Mouse (Mus musculus): ENCODE results near the gene Pdlim7.

Pdlim7 gene

DNA sequence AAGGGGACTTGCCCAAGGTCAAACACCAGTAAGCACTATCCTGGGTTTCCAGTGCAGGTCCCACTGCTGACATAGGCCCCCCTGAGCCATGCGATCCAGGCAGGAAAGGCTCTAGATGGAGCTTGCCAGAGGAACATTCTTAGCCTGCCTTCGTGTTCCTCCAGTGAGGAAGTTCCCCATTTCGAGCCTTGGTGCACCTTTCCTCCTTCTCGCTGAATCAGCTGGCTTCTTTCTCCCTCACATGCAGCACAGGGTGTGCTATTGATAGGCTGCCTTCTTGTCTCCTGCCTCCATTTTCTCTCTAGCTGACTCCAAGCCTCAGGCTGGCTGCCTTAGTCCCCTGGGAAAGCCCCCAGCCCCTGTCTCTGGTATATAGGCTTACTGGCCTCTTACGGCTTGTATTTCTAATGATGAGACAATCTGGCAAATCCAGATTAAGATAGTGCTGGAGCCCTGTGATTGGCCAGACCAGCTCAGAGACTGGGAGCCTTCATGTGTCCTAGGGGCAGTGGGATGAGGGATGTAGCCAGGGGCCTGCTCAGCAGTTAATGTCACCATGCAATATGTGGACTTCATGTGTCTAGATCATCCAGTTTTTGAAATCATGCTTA lies 47.5 kb downstream of the Pdlim7 start:
- no peak for DNase-seq (ENCODE audit: low spot score in 2 of 2)

DNA sequence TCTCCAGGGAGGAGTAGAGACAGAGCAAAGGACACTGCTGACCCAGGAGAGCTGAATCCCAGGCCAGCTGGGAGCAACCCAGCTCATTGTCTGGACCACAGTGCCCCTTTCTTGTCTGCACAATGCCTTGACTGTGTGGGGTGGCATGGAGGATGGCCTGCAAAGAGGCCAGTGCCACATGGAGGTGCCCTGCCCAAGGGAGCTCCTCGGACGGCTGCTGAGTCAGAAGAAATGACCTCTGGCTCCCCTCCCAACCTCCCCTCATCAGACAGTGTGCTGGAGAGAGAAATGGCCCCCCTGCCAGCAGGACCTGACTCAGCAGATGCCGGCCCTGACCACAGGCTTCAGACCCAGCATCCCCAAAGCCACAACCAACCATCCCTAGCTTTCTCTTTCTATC lies 48.3 kb downstream of the Pdlim7 start:
- no peak for DNase-seq (ENCODE audit: low spot score in 2 of 2)

DNA sequence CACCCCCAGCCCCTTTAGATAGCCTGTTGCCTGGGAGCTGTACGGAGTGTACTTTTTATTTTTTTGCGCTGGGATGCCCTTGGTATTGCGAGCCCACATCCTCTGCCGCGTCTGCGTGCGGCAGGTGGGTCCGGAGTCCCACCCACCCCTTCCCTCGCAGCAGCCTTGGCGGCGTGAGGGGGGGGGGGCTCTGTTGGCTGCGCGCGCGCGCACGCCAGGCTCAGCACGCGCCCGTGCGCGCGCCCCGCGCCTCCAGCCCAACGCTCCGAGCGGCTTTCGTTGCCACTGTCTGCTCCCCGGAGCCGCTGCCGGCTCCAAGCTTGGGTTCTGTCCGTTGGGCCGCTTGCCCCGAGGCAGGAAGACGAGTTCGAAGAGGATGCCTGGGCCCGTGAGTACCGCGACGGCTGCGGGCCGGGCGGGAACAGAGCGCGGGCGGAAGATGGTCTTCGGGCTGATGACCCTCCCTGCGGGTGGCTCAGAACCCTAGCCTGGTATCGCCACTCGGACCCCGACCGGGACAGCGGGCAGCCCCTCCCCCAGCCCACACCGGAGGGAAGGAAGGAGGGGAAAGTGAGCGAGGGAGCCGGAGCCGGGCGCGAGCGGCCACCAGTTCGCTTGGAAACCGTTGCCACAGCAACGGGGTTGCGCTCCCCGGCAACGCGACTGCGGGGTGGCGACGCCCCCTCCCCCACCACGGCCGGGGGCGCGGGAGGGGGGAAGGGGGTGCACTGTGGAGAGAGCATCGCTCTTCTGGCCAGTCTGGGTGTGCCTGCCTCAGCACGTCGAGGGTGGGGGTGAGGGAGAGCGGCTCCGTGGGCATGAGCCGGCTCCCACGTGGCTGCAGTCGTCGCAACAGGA lies 49.2 kb downstream of the Pdlim7 start, which contains the start of gene Prr7:
Gene Prr7, plus strand, starts transcription at position 241 of the 858 bp plus-strand sequence.
- DNase-seq (ENCODE audit: low spot score in 2 of 2): no peak

DNA sequence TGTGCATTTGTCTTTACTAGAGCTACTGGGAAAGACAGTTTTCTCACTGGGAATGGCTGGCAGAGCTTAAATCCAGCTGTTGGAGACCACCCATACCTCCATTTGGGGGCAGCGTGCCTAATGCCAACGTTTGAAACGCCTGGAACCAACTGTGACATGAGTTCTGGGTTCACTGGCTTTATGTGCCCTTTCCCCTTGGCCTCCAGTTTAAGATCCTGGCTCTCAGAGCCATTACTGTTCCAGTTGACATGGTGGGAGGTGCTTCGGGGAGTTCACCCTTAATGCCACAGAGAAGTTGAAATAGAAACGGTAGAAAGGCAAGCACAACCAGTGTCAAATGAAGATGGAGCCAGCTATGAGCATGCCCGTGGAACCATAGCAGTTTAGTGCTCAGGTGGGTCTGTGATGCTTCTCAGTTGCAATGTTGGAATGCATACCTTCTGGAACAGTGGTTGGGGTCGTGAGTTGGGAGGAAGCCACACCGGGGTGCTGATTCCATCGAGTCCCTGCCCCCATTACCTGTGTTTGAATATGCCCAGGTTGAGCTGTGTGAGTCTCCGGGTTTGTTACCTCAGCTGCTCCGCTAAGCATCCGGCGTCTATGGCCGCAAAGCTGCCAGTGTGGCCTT lies 50.0 kb downstream of the Pdlim7 start:
- no peak for DNase-seq (ENCODE audit: low spot score in 2 of 2)

DNA sequence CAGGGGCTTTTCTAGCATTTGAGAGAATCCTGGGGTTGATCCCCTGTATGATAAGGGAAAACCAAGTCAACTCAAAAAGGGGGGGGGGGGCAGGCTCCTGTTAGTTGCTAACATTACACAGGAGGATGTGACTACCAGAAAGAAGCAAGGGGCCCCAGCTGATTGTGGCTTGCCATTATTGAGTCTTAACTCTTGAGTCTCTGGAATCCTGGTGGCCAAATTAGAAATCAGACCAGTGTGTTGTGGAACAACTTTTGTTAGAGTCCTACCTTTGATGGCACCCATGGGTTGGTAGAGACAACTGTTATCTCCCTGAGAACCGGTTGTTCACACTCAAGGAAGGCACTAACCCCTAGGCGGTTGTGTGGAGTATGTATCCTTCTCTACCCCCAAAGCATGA lies 50.5 kb downstream of the Pdlim7 start:
- DNase-seq (ENCODE audit: low spot score in 2 of 2): no peak

DNA sequence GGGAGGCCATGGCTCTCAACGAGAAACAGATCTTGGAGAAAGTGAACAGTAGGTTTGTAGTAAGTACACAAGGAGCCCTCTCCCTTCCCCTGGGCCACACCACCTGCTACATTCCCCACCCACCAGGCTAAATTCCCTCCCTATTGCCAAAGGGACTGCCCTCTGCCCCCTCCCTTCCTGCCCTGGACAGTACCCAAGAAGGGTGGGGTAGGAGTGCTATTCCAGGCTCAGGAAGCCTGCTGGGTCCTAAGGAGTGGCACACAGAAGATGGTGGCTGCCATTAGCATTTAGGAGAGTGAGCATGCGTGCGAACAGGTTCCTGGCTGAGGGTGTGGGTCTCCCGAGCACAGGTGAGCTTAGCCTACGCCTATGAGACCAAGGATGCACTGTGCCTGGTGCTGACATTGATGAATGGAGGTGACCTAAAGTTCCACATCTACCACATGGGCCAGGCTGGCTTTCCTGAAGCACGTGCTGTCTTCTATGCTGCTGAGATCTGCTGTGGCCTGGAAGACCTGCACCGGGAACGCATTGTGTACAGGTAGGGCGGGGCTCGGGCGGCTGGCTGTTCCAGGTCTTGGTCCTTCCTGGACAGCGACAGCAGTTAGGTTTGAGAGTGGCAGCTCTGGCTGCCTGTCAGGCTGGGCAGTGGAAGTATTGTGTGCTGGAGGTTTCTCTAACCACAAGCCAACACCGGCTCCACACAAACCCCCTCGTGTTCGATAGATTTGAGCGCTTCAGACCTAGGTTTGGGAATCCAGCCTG lies 61.5 kb downstream of the Pdlim7 start:
- DNase-seq (ENCODE audit: low spot score in 2 of 2): no peak

DNA sequence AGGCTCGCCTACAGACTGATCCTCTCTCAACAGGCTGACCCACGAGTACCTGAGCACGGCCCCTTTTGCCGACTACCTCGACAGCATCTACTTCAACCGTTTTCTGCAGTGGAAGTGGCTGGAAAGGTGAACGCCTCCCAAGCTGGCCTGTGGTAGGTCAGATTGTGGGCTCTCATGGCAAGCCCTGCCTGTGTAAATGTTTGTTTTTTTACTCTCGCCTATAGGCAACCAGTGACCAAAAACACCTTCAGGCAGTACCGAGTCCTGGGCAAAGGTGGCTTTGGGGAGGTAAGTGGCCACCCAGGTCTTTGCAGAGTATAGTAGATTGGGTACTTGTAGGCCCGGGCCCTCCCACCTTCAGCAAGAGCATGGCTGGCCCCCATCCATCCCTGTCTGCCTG lies 62.2 kb downstream of the Pdlim7 start:
- no peak for DNase-seq (ENCODE audit: low spot score in 2 of 2)

DNA sequence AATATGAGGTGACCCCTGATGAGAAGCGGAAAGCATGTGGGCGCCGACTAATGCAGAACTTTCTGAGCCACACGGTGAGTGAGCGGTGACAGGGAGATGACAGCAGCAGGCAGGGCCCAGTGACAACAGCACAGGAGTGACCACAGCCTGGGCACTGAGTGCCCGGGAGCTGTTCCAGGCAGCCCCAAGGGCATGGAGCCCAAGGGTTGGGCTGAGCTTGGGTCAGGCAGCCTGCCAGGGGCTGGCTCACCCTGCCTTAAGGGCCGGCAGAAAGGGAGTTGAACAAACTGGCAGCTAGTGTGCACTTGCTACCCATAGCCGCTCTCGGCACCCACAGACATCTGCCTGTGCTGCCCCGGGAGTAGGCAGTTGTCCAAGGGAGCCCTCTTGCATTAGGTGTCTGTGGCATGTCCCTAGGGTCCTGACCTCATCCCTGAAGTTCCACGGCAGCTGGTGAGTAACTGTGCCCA lies 62.9 kb downstream of the Pdlim7 start:
- DNase-seq (ENCODE audit: low spot score in 2 of 2): no peak

DNA sequence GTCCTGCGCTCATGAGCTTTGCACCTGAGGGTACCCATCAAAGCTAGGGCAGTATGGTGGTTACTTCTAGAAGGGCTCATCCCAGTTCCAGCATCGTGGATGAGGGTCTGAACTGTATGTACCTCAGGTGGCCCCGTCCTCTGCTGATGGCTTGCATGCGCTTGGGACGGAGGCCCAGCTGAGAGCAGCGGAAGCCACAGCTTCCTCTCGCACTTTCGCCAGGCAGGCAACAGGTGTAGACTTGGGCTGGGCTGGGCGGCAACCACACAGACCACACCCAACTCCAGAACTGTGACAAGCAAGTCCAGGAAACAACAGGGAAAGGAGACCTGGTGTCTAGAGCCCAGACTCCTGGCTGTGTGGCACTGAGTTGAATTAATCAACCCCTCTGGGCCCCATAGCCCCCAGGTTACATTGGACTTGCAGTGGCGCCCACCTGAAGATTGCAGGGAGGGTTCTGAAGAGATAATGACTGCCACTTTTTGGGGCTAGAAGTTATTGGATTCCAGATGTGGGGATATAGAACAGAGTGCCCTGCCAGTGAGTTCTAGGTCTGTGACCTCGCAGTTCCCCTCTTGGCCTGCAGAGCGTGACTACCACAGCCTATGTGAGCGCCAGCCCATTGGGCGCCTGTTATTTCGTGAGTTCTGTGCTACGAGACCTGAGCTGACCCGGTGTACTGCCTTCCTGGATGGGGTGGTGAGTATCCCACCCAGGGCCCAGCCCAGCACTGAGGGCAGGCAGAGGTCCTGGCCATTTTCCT lies 63.6 kb downstream of the Pdlim7 start:
- no peak for DNase-seq (ENCODE audit: low spot score in 2 of 2)

DNA sequence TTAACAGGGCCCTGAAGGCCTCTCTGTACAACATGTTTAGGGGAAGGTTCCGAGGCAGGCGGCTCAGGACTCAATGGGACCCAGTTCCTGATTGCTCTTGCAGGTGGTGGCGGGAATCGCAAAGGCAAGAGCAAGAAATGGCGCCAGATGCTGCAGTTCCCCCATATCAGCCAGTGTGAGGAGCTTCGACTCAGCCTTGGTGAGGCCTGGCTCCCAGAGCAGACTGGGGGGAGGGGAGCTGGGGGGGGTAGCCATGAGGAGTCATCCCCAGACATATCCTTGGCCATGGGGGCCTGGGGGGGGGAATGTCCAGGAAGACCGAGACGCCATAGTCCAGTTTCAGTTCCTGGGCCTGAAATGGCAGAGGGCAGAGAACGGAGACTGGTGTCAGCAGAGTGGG lies 64.3 kb downstream of the Pdlim7 start:
- DNase-seq (ENCODE audit: low spot score in 2 of 2): no peak

DNA sequence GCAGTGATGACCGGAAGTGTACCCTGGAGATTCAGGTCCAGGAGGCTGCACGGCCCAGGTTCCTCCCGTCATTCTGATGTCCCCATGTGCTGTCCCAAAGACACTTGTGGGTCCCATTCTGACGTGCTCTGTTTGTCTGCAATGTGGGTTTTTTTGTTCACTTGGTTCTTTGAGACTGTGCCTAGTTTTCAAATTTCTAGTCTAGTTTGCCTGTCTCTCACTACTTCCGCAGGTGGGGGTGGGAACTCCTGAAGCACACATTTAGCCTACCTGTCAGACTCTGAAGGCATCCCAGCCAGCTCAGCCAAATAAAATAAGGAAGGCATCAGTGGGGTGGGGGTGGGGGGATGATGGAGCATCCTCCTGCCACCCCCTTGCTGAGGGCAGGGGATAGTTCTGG lies 65.3 kb downstream of the Pdlim7 start:
- no peak for DNase-seq (ENCODE audit: low spot score in 2 of 2)

DNA sequence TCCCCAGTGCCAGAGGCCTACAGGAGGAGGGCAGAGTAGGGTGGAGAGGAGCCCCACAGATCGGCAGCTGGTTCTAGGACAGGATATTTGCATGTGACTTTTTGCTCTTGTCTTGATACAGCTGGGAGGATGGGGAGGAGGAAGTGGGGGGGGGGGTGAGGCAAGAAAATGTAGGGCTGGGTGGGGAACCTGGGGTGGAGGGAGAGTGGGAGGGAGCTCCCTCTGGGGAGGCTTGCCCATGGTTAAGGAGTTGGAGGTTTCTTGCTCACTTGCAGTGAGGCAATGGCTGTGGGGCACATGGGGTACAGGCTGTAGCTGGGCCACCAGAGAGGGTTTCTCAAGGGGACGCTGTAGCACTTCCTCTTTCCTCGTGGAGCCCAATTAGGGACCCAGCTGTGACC lies 65.9 kb downstream of the Pdlim7 start:
- no peak for DNase-seq (ENCODE audit: low spot score in 2 of 2)

DNA sequence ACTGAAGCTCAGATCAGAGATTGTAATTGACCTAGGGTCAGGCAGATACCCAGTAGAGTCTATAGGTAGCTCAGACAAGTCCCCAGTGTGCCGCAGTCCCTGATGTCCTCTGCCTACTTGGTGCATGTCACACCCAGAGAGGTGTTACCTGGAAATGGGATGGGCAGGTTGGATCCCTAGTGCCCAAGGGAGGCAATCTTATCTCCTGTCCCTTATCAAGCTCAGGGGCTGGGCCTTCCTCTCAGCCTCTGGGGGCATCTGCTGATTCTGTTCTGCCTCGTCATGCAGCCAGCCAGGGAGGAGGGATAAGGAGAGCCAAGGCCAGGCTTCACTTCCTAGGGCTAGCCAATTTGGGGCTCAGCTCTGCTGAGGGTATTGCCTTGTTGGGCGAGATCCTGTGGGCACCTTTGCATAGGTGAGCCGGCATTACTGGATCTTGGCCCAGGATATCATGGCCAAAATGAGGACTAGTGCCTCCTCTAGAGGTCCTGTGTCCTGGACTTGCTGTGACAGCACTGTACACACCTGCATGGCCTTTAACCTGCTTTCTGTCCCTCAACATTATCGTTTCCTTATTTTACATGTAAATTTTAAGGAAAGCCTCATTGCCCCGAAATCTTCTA lies 66.9 kb downstream of the Pdlim7 start:
- DNase-seq (ENCODE audit: low spot score in 2 of 2): no peak
